Mouse (Mus musculus) stomach, postnatal 0 days (tissue): Measurements from ENCODE around the gene Med13l.

Experiments
- CTCF ChIP-seq: IDR thresholded peaks from 2 replicates; pipeline ENCODE4 v1.5.1; 2016; ENCODE audit warnings: antibody characterized with exemption, low read depth, mild to moderate bottlenecking, moderate library complexity
- EP300 ChIP-seq: optimal IDR thresholded peaks from 2 replicates; pipeline ENCODE3; 2016; ENCODE audit warnings: antibody characterized with exemption

DNA sequence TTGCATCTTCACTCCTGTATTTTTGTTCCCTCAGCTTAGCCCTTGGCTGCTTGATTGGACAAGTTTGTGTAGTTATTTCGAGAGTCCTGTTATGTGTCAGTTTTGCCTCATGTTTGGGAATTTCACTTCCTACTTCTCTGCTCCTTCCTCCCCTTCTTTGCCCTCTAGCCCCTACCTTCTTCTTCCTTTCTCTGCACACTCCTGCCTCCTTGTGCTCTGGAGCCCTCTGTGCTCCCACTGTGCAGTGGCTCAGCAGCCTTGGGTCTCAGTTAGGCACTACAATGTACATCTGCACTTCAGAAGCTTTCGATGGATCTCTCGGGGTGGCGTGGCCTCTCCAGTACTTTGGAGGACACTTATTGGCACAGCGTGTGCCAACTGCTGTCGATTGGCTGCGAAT, 14.5 kb downstream of the Med13l start:
- no peak for TF ChIP-seq EP300
- peak; percentile 44 for TF ChIP-seq CTCF
